Mouse (Mus musculus) embryonic facial prominence, embryonic 11.5 days (tissue): ENCODE data around the gene Gdpd5. TPM values are rescaled to one million over a fixed set of nuclear protein-coding genes. Genes with fewer than 3 reads are reported as not detected.

Source experiments
- ATAC-seq: fragments of 200-750 bp; cut with Nextera tagmentation; replicated peaks from 2 replicates; pipeline ENCODE4 v1.8.0; 2017; ENCODE audit warnings: low read depth; ENCODE audit not compliant: insufficient number of reproducible peaks, low FRiP score, low TSS enrichment
- DNase-seq: peaks from one replicate; pipeline ENCODE4 v3.0.0-alpha.2; 2015; ENCODE audit warnings: low spot score
- H3K27ac ChIP-seq: fragments of 300-500 bp; sonication (generic); replicated peaks from 2 replicates; pipeline ENCODE4 v1.5.1; 2014; ENCODE audit warnings: mild to moderate bottlenecking, low read depth, low read length, control low read depth
- H3K27me3 ChIP-seq: fragments of 300-500 bp; sonication (generic); 2 replicates; pipeline ENCODE4 v1.6.1; 2014; ENCODE audit warnings: mild to moderate bottlenecking, low read length, moderate library complexity, mixed read lengths; ENCODE audit not compliant: control insufficient read depth, insufficient read depth
- H3K36me3 ChIP-seq: fragments of 300-500 bp; sonication (generic); replicated peaks from 2 replicates; pipeline ENCODE4 v1.6.1; 2014; ENCODE audit warnings: low read depth, mild to moderate bottlenecking, low read length, moderate library complexity, mixed read lengths; ENCODE audit not compliant: control insufficient read depth, insufficient read depth
- H3K4me1 ChIP-seq: fragments of 300-500 bp; sonication (generic); 2 replicates; pipeline ENCODE4 v1.6.1; 2014; ENCODE audit warnings: low read length, mixed read lengths; ENCODE audit not compliant: control insufficient read depth, insufficient read depth
- H3K4me2 ChIP-seq: fragments of 300-500 bp; sonication (generic); 2 replicates; pipeline ENCODE4 v1.6.1; 2014; ENCODE audit warnings: low read depth, mild to moderate bottlenecking, control low read depth, low read length, moderate library complexity
- H3K4me3 ChIP-seq: fragments of 300-500 bp; sonication (generic); 2 replicates; pipeline ENCODE4 v1.5.1; 2014; ENCODE audit warnings: low read depth, low read length, control low read depth
- H3K9ac ChIP-seq: fragments of 300-500 bp; sonication (generic); replicated peaks from 2 replicates; pipeline ENCODE4 v1.6.1; 2014; ENCODE audit warnings: mild to moderate bottlenecking, control low read depth, low read length
- H3K9me3 ChIP-seq: fragments of 300-500 bp; sonication (generic); replicated peaks from 2 replicates; pipeline ENCODE4 v1.6.1; 2016; ENCODE audit warnings: mild to moderate bottlenecking, low read length, inconsistent platforms, mixed read lengths; ENCODE audit not compliant: control insufficient read depth
- whole genome bisulfite sequencing: fragments of 180-500 bp; shearing (Covaris S2); extraction: QIAGEN DNeasy Blood & Tissue Kit; methylation state at CpG from one replicate; pipeline ENCODE4 v1.1.7; 2014; 5-methylcytosine and 5-hydroxymethylcytosine counted together
- polyA plus RNA-seq: library from polyadenylated mRNA; unstranded; fragments of >200 nt; fragmentation: Nextera tagmentation; extraction: Ambion mirVana; gene quantifications from 2 replicates; pipeline ENCODE4 v1.2.1, GENCODE M21; 2014

Gene Gdpd5
- polyA plus RNA-seq, 1 experiment from 2014 or later, result 10.2 TPM

DNA sequence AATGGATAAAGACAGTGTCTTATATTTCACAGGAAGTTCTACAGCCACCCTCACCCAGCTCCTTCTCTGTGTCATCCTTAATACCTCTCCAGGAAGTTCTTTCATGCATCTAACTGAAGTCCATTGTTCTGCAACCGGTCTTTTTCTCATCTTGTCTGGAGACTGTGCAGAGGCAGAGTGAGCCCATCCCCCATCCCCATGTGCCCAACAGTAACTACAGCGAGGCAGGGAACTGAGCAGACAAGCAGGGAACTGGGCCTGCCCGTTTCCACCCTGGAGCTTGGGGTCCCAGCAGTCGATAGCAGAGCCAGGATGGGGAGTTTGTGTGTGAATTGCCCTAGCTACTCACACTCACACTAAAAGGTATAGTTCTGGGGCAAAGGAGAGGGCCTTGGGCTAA lies 9.3 kb downstream of the Gdpd5 start:
- Histone ChIP-seq H3K9me3 (no peaks in the 10 kb centered on the region), H3K4me2 (no peak overlapping the region), H3K27me3 (no peaks in the 10 kb centered on the region), H3K4me1 (peaks cover 2% of the 10 kb centered on the region; the same call in 1 of the 2 replicates), H3K36me3 (no peaks in the 10 kb centered on the region), H3K9ac (0 out of 2 replicates have a peak overlapping the region, but pooled peaks have one; percentile 8), H3K4me3 (no peak overlapping the region), H3K27ac (no peak overlapping the region; the same call in 1 of the 2 replicates)
- ATAC-seq, result no peak
- peak; percentile 61 for DNase-seq
- WGBS, result 12% methylated on average over 4 of the region's 4 CpGs

DNA sequence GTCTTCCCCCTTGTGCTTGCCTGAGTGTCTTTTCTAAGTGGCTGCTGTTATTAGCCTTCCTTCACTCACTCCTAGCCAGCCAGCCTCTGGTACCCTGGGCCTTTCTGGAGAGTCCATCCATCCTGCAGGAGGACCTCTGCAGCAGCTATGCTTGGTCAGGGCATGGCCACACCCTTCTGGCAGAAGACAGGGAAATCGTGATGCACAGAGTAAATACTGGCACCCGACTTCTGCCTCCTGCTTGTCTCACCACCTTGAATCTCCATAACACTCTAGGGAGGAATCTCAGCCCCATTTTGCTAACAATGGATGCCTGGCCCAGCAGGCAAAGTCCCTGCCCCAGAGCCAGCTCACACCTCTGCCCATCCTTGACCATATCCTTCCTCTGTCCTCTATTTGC lies 11.5 kb downstream of the Gdpd5 start:
- ATAC-seq (no peak), DNase-seq (no peak)
- no peaks in the 10 kb centered on the region for H3K27me3 ChIP-seq
- H3K9ac ChIP-seq, result no peak overlapping the region
- H3K4me2 ChIP-seq, result no peak overlapping the region
- H3K9me3 ChIP-seq, result no peaks in the 10 kb centered on the region
- H3K4me1 ChIP-seq, result 0 out of 2 replicates have a peak, but pooled peaks cover 2% of the 10 kb centered on the region
- H3K4me3 ChIP-seq, result no peak overlapping the region
- H3K36me3 ChIP-seq, result no peaks in the 10 kb centered on the region
- H3K27ac ChIP-seq, result no peak overlapping the region
- whole genome bisulfite sequencing, result 55% methylated on average over 2 of the region's 2 CpGs

DNA sequence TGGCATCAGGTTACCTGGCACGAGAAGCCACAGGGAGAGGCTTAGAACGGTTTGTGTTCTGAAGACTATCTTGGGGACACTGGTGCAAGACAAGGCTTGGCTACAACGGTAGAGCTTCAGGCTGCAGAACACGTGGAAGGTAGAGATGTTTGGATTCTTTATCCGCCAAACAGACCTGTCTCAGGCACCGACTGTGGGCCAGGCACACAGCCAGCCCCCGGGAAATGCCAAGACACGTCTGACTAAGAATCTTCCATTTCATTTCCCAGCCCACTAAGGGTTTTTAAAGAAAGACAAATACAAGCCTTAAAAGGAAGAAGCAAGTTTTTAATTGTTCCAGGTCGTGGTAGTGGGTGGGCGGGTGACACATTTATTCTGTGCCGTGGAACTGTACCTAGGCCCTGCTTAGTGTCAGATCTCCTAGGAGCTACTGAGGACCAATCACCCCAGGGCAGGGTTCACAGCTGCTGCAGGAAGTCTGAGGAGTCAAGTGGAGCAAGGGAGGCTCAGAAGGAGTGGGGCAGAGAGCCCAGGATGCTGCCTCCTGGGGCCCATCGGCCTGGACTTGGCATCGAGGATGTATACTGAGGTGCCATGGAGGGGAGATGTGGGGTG lies 12.6 kb downstream of the Gdpd5 start:
- no peak overlapping the region for H3K4me2 ChIP-seq
- H3K9ac ChIP-seq, result no peak overlapping the region
- WGBS, result 82% methylated on average over 13 of the region's 13 CpGs
- no peak overlapping the region for H3K4me3 ChIP-seq
- ATAC-seq (no peak), DNase-seq (no peak)
- H3K27me3 ChIP-seq, result no peaks in the 10 kb centered on the region
- H3K9me3 ChIP-seq, result no peaks in the 10 kb centered on the region
- H3K4me1 ChIP-seq, result 0 out of 2 replicates have a peak, but pooled peaks cover 2% of the 10 kb centered on the region
- H3K36me3 ChIP-seq, result no peaks in the 10 kb centered on the region
- no peak overlapping the region for H3K27ac ChIP-seq

DNA sequence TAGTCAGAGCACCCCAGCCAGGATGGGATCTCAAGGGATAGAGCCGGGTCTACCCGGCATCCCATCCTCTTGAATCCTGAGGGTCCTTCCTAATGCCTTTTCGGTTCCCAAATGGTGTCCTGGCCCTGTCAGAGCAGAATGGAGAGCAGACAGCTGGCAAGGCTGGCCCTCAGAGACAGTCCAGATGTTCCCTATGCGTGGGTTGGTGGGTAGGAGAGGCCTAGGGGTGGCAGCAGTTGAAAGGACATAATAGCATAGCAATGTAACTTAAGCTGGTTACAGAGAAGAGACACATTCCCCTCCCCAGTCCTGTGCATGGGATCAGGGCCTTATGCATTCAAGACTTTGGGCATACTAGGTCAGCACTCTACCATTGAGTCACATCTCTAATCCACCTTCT lies 14.2 kb downstream of the Gdpd5 start:
- ATAC-seq (no peak), DNase-seq (no peak)
- 0 out of 2 replicates have a peak, but pooled peaks cover 2% of the 10 kb centered on the region for H3K4me1 ChIP-seq
- no peaks in the 10 kb centered on the region for H3K27me3 ChIP-seq
- H3K9me3 ChIP-seq, result no peaks in the 10 kb centered on the region
- H3K4me2 ChIP-seq, result no peak overlapping the region
- no peak overlapping the region for H3K9ac ChIP-seq
- 79% methylated on average over 4 of the region's 4 CpGs for WGBS
- no peaks in the 10 kb centered on the region for H3K36me3 ChIP-seq
- no peak overlapping the region for H3K27ac ChIP-seq
- H3K4me3 ChIP-seq, result no peak overlapping the region

DNA sequence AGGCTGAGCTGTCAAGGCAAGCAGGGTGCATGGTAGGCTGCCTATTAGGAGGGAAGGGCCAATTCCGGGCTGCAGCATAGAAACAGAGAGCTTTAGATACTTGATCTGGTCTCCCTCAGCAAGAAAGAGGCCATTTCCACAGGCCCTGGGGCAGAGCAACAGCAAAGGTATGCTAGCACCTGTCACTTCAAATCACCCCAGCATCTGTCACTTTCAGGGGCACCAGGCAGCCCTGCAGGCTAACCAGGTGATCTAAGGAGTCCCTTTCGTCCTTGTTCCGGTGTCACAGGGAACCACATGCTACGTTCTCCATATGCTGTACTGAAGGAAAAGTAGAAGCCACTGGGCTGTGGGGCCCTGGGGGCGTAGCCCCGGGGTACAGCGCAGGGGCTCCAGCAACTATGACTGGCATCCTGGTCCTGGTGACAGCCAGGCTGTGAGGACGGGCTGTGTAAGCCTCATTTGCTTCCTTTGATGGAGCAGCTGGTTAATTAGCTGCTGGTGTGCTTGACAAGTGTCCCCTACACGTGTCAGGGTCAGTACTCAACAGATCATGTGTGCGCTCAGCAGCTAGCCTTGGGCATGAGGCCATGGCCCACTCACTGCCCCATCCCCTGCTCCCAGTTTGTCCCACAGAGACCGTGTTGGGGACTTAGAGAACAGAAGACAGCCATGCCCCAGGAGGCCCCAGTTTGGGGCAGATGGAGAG lies 14.8 kb downstream of the Gdpd5 start:
- Histone ChIP-seq H3K27ac (no peak overlapping the region), H3K36me3 (no peaks in the 10 kb centered on the region), H3K9me3 (no peaks in the 10 kb centered on the region), H3K4me1 (no peaks in the 10 kb centered on the region), H3K4me3 (no peak overlapping the region), H3K4me2 (no peak overlapping the region), H3K27me3 (no peaks in the 10 kb centered on the region), H3K9ac (no peak overlapping the region)
- 63% methylated on average over 11 of the region's 11 CpGs for WGBS
- no peak for DNase-seq
- no peak; the same call in 1 of the 2 replicates for ATAC-seq

DNA sequence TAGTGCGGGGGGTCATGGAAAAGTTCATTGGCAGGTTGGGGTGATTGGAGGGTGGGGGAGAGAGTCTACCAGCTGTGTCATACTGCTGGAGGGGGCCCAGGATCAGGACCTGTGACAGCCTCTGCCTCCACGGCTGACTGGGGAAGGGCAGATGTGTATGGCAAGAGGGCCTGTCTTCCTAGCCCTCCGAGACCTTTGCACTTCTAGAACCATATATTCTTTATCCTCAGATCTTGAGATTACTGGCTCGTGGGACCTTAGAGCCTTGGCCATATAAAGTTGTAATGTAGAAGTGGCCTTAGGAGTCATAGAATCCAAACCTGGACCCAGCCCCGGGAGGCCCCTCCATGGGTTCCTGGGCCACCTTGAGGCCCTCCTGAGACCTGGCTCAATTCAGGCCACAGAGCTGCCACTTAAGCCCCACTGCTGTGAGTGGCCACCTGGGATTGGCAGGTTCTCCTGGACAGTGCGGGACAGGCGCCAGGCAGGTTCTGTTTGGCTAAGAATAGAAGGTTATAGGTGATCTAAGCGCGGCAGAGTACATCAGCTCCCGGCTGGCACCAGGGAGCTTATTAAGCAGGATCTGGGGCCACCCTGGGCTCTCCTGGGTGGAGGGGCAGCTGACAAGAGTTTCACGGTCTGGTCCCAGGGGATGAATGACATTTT lies 15.9 kb downstream of the Gdpd5 start:
- Histone ChIP-seq H3K27me3 (no peaks in the 10 kb centered on the region), H3K9me3 (no peaks in the 10 kb centered on the region), H3K4me3 (no peak overlapping the region), H3K36me3 (no peaks in the 10 kb centered on the region), H3K4me1 (no peaks in the 10 kb centered on the region), H3K4me2 (no peak overlapping the region), H3K9ac (no peak overlapping the region), H3K27ac (no peak overlapping the region)
- DNase-seq (no peak), ATAC-seq (no peak)
- 82% methylated on average over 11 of the region's 11 CpGs for WGBS

DNA sequence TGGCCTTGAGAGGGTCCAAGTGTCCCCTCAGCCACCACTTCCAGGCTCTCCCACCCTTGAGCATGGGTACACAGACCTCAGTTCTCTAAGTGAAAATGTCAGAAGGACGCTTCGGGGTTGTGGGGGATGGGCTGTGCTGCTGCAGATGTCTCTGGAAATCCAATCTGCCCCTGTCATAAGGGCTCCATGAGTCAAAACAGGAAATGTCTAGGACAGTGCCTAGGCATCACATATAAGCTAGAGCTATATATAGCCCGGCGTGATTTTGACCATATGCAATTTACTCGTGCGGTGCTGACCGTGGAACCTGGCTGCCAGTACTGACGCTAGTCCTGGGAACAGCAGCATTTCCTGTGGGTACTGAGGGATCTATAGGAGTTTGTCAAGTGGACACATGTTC lies 20.2 kb downstream of the Gdpd5 start:
- no peaks in the 10 kb centered on the region for H3K36me3 ChIP-seq
- H3K4me3 ChIP-seq, result no peak overlapping the region
- WGBS, result 50% methylated on average over 8 of the region's 8 CpGs
- no peak overlapping the region for H3K9ac ChIP-seq
- ATAC-seq (no peak), DNase-seq (peak; percentile 47)
- peaks cover 6% of the 10 kb centered on the region for H3K4me1 ChIP-seq
- H3K4me2 ChIP-seq, result no peak overlapping the region
- H3K27me3 ChIP-seq, result no peaks in the 10 kb centered on the region
- no peak overlapping the region for H3K27ac ChIP-seq
- no peaks in the 10 kb centered on the region for H3K9me3 ChIP-seq

DNA sequence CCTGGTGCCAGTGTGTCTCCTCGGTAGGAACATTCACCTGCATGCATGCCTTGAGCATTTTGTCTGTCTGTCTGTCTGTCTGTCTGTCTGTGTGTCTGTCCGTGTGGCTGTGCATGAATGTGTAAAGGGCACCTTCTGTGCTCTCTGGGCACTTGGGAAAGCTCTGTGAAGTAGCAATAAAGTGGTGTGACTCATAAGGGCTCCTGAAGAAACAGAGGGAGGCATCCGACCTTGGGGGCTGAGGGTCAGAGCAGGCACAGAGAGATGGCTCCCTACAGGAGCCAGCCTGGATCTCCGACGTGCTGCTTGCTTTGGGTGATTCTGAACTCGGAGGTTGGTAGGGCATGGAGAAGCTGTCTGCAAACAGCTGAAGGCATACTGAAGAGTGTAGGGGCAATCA lies 21.3 kb downstream of the Gdpd5 start:
- H3K4me3 ChIP-seq, result no peak overlapping the region
- no peak for ATAC-seq
- peaks cover 6% of the 10 kb centered on the region for H3K4me1 ChIP-seq
- no peak overlapping the region for H3K4me2 ChIP-seq
- no peak overlapping the region for H3K27ac ChIP-seq
- H3K27me3 ChIP-seq, result no peaks in the 10 kb centered on the region
- no peaks in the 10 kb centered on the region for H3K9me3 ChIP-seq
- no peaks in the 10 kb centered on the region for H3K36me3 ChIP-seq
- 79% methylated on average over 6 of the region's 6 CpGs for WGBS
- H3K9ac ChIP-seq, result no peak overlapping the region
- DNase-seq, result no peak
